Mouse (Mus musculus): ENCODE data around the gene Tmprss7. TPM values are rescaled to one million over a fixed set of nuclear protein-coding genes. Genes with fewer than 3 reads are reported as not detected.

The Tmprss7 gene
- polyA plus RNA-seq, 1 experiment from 2014 or later = 0.12 TPM

GRCm38 (mm10) chr16:45662381-45662780, 31.1 kb downstream of the Tmprss7 start:
- no peak overlapping the region for H3K27ac ChIP-seq (ENCODE audit: low read length)
- H3K4me3 ChIP-seq (ENCODE audit: low read length) = no peak overlapping the region
- H3K27me3 ChIP-seq (replicated peaks; ENCODE audit: control insufficient read depth, insufficient read depth, low read length) = no peaks in the 10 kb centered on the region
- H3K9me3 ChIP-seq (ENCODE audit: control insufficient read depth, low read length) = no peaks in the 10 kb centered on the region
- H3K9ac ChIP-seq (ENCODE audit: low read depth, low read length) = no peak overlapping the region
- H3K4me2 ChIP-seq (ENCODE audit: low read depth, low read length) = no peak overlapping the region
- no peaks in the 10 kb centered on the region for H3K4me1 ChIP-seq (ENCODE audit: control insufficient read depth, insufficient read depth, low read length)
- no peak for ATAC-seq
- H3K36me3 ChIP-seq (ENCODE audit: control insufficient read depth, insufficient read depth, low read length) = no peaks in the 10 kb centered on the region

GRCm38 (mm10) chr16:45659596-45659995, 33.9 kb downstream of the Tmprss7 start:
- 93% methylated on average over 4 of the region's 4 CpGs for WGBS
- H3K9me3 ChIP-seq (ENCODE audit: control insufficient read depth, low read length) = no peaks in the 10 kb centered on the region
- no peak overlapping the region for H3K4me3 ChIP-seq (ENCODE audit: low read length)
- no peaks in the 10 kb centered on the region for H3K4me1 ChIP-seq (ENCODE audit: control insufficient read depth, insufficient read depth, low read length)
- no peaks in the 10 kb centered on the region for H3K36me3 ChIP-seq (ENCODE audit: control insufficient read depth, insufficient read depth, low read length)
- ATAC-seq = no peak
- H3K4me2 ChIP-seq (ENCODE audit: low read depth, low read length) = no peak overlapping the region
- no peaks in the 10 kb centered on the region for H3K27me3 ChIP-seq (replicated peaks; ENCODE audit: control insufficient read depth, insufficient read depth, low read length)
- no peak overlapping the region for H3K27ac ChIP-seq (ENCODE audit: low read length)
- H3K9ac ChIP-seq (ENCODE audit: low read depth, low read length) = no peak overlapping the region

- no peaks in the 10 kb centered on the region for H3K36me3 ChIP-seq (ENCODE audit: control insufficient read depth, insufficient read depth, low read length)
- ATAC-seq = peak; percentile 73
- peaks cover 10% of the 10 kb centered on the region; the same call in 1 of the 2 replicates for H3K4me1 ChIP-seq (ENCODE audit: control insufficient read depth, insufficient read depth, low read length)
- H3K27ac ChIP-seq (ENCODE audit: low read length) = peak overlapping the region; percentile 56; the same call in 1 of the 2 replicates
- no peak overlapping the region for H3K9ac ChIP-seq (ENCODE audit: low read depth, low read length)
- no peak overlapping the region for H3K4me3 ChIP-seq (ENCODE audit: low read length)
- H3K4me2 ChIP-seq (ENCODE audit: low read depth, low read length) = no peak overlapping the region
- H3K27me3 ChIP-seq (replicated peaks; ENCODE audit: control insufficient read depth, insufficient read depth, low read length) = no peaks in the 10 kb centered on the region
- H3K9me3 ChIP-seq (ENCODE audit: control insufficient read depth, low read length) = no peaks in the 10 kb centered on the region
- 52% methylated on average over 1 of the region's 1 CpGs for WGBS
Observed at GRCm38 (mm10) chr16:45658248-45658647, 35.2 kb downstream of the Tmprss7 start.

GRCm38 (mm10) chr16:45657574-45658159, 35.8 kb downstream of the Tmprss7 start:
- peak overlapping the region; percentile 56; the same call in 1 of the 2 replicates for H3K27ac ChIP-seq (ENCODE audit: low read length)
- H3K9me3 ChIP-seq (ENCODE audit: control insufficient read depth, low read length) = no peaks in the 10 kb centered on the region
- H3K4me2 ChIP-seq (ENCODE audit: low read depth, low read length) = no peak overlapping the region
- H3K4me3 ChIP-seq (ENCODE audit: low read length) = no peak overlapping the region
- H3K4me1 ChIP-seq (ENCODE audit: control insufficient read depth, insufficient read depth, low read length) = peaks cover 10% of the 10 kb centered on the region; the same call in 1 of the 2 replicates
- 86% methylated on average over 12 of the region's 12 CpGs for WGBS
- ATAC-seq = peak; percentile 14; the same call in 1 of the 2 replicates
- H3K36me3 ChIP-seq (ENCODE audit: control insufficient read depth, insufficient read depth, low read length) = no peaks in the 10 kb centered on the region
- no peak overlapping the region for H3K9ac ChIP-seq (ENCODE audit: low read depth, low read length)
- no peaks in the 10 kb centered on the region for H3K27me3 ChIP-seq (replicated peaks; ENCODE audit: control insufficient read depth, insufficient read depth, low read length)

GRCm38 (mm10) chr16:45654465-45654864, 39.0 kb downstream of the Tmprss7 start:
- no peaks in the 10 kb centered on the region for H3K27me3 ChIP-seq (replicated peaks; ENCODE audit: control insufficient read depth, insufficient read depth, low read length)
- no peaks in the 10 kb centered on the region for H3K9me3 ChIP-seq (ENCODE audit: control insufficient read depth, low read length)
- ATAC-seq = peak; percentile 10; the same call in 1 of the 2 replicates
- H3K4me1 ChIP-seq (ENCODE audit: control insufficient read depth, insufficient read depth, low read length) = peaks cover 10% of the 10 kb centered on the region
- H3K4me3 ChIP-seq (ENCODE audit: low read length) = peak overlapping the region; percentile 58
- peak overlapping the region; percentile 67 for H3K4me2 ChIP-seq (ENCODE audit: low read depth, low read length)
- 55% methylated on average over 9 of the region's 9 CpGs for WGBS
- no peak overlapping the region for H3K9ac ChIP-seq (ENCODE audit: low read depth, low read length)
- no peaks in the 10 kb centered on the region for H3K36me3 ChIP-seq (ENCODE audit: control insufficient read depth, insufficient read depth, low read length)
- H3K27ac ChIP-seq (ENCODE audit: low read length) = peak overlapping the region; percentile 82

- no peaks in the 10 kb centered on the region for H3K27me3 ChIP-seq (replicated peaks; ENCODE audit: control insufficient read depth, insufficient read depth, low read length)
- ATAC-seq = peak; percentile 96
- no peaks in the 10 kb centered on the region for H3K9me3 ChIP-seq (ENCODE audit: control insufficient read depth, low read length)
- H3K4me1 ChIP-seq (ENCODE audit: control insufficient read depth, insufficient read depth, low read length) = peaks cover 10% of the 10 kb centered on the region
- H3K4me3 ChIP-seq (ENCODE audit: low read length) = peak within 1 kb of the TSS; percentile 58
- H3K27ac ChIP-seq (ENCODE audit: low read length) = peak within 1 kb of the TSS; percentile 92
- peak within 1 kb of the TSS; percentile 72 for H3K9ac ChIP-seq (ENCODE audit: low read depth, low read length)
- 6% methylated on average over 20 of the region's 20 CpGs for WGBS
- H3K4me2 ChIP-seq (ENCODE audit: low read depth, low read length) = peak within 1 kb of the TSS; percentile 67
- no peaks in the 10 kb centered on the region for H3K36me3 ChIP-seq (ENCODE audit: control insufficient read depth, insufficient read depth, low read length)
Observed at GRCm38 (mm10) chr16:45653934-45654332, 39.5 kb downstream of the Tmprss7 start, which contains the start of gene BC016579. Gene BC016579 (minus strand): TSS chr16:45654068.

GRCm38 (mm10) chr16:45653009-45653933, 40.2 kb downstream of the Tmprss7 start:
- no peaks in the 10 kb centered on the region for H3K9me3 ChIP-seq (ENCODE audit: control insufficient read depth, low read length)
- peak overlapping the region; percentile 72 for H3K9ac ChIP-seq (ENCODE audit: low read depth, low read length)
- peaks cover 10% of the 10 kb centered on the region for H3K4me1 ChIP-seq (ENCODE audit: control insufficient read depth, insufficient read depth, low read length)
- ATAC-seq = peak; percentile 61
- H3K27ac ChIP-seq (ENCODE audit: low read length) = peak overlapping the region; percentile 92
- peak overlapping the region; percentile 58 for H3K4me3 ChIP-seq (ENCODE audit: low read length)
- H3K27me3 ChIP-seq (replicated peaks; ENCODE audit: control insufficient read depth, insufficient read depth, low read length) = no peaks in the 10 kb centered on the region
- peak overlapping the region; percentile 67 for H3K4me2 ChIP-seq (ENCODE audit: low read depth, low read length)
- WGBS = 11% methylated on average over 17 of the region's 17 CpGs
- H3K36me3 ChIP-seq (ENCODE audit: control insufficient read depth, insufficient read depth, low read length) = no peaks in the 10 kb centered on the region

- H3K27me3 ChIP-seq (replicated peaks; ENCODE audit: control insufficient read depth, insufficient read depth, low read length) = no peaks in the 10 kb centered on the region
- H3K9me3 ChIP-seq (ENCODE audit: control insufficient read depth, low read length) = no peaks in the 10 kb centered on the region
- H3K27ac ChIP-seq (ENCODE audit: low read length) = 0 out of 2 replicates have a peak overlapping the region, but pooled peaks have one; percentile 1
- 56% methylated on average over 2 of the region's 2 CpGs for WGBS
- peaks cover 10% of the 10 kb centered on the region for H3K4me1 ChIP-seq (ENCODE audit: control insufficient read depth, insufficient read depth, low read length)
- H3K4me2 ChIP-seq (ENCODE audit: low read depth, low read length) = no peak overlapping the region
- no peak overlapping the region for H3K9ac ChIP-seq (ENCODE audit: low read depth, low read length)
- no peak overlapping the region for H3K4me3 ChIP-seq (ENCODE audit: low read length)
- H3K36me3 ChIP-seq (ENCODE audit: control insufficient read depth, insufficient read depth, low read length) = no peaks in the 10 kb centered on the region
- no peak for ATAC-seq
Observed at GRCm38 (mm10) chr16:45651497-45651896, 42.0 kb downstream of the Tmprss7 start.

- Histone ChIP-seq H3K27ac (ENCODE audit: low read length) (peak overlapping the region; percentile 51), H3K4me2 (ENCODE audit: low read depth, low read length) (no peak overlapping the region; the same call in 1 of the 2 replicates), H3K4me1 (ENCODE audit: control insufficient read depth, insufficient read depth, low read length) (0 out of 2 replicates have a peak, but pooled peaks cover 3% of the 10 kb centered on the region), H3K4me3 (ENCODE audit: low read length) (no peak overlapping the region), H3K9me3 (ENCODE audit: control insufficient read depth, low read length) (no peaks in the 10 kb centered on the region), H3K9ac (ENCODE audit: low read depth, low read length) (no peak overlapping the region), H3K27me3 (replicated peaks; ENCODE audit: control insufficient read depth, insufficient read depth, low read length) (no peaks in the 10 kb centered on the region), H3K36me3 (ENCODE audit: control insufficient read depth, insufficient read depth, low read length) (no peaks in the 10 kb centered on the region)
- WGBS = 51% methylated on average over 6 of the region's 6 CpGs
- peak; percentile 96 for ATAC-seq
Observed at GRCm38 (mm10) chr16:45644380-45644779, 49.1 kb downstream of the Tmprss7 start.
